Mouse (Mus musculus): ENCODE results near the gene Cecr2. TPM values are rescaled to one million over a fixed set of nuclear protein-coding genes. Genes with fewer than 3 reads are reported as not detected.

Cecr2 gene
- 3.2 TPM for total RNA-seq (2023)

DNA sequence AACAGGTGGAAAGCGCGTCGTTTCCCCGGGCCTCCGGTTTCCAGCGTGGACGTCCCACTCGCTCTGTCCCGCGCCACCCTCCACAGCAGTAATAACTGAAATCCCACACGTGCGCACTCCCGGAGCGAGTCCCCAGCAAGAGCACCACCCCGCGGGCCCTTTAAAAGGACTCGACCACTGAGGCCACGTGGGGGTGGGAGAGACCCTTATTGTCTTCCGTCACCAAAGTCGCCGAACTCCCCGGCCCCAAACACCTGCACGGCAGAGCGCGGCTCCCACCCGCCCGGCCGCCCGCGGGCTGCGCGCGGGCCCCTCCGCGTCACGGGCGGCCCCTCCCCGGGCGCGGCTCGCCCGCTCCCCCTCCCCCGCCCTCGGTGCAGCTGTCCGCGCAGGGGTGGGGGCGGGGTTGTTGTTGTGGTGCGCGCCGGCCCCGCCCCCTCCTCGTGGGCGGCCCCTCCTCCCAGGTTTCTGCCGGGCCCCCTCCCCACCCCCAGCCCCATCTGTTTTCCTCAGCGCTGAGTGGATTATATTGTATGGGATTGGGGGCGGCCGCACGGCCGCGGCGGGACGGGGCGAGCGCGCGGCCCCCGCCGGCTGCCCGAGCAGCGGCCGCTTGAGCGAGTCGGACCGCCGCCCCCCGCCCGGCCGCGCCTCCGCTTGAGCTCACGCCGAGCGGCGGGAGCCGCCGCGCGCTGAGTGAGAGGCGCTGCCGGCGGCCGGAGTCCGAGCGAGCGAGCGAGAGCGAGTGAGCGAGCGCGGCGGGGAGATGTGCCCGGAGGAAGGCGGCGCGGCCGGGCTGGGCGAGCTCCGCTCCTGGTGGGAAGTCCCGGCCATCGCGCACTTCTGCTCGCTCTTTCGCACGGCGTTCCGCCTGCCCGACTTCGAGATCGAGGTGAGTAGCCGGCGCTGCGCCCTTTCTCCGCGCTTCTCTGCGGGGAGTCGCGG lies at the start of gene Cecr2:
Gene Cecr2 (plus strand): TSS at position 554 of the 945 bp plus-strand sequence.

DNA sequence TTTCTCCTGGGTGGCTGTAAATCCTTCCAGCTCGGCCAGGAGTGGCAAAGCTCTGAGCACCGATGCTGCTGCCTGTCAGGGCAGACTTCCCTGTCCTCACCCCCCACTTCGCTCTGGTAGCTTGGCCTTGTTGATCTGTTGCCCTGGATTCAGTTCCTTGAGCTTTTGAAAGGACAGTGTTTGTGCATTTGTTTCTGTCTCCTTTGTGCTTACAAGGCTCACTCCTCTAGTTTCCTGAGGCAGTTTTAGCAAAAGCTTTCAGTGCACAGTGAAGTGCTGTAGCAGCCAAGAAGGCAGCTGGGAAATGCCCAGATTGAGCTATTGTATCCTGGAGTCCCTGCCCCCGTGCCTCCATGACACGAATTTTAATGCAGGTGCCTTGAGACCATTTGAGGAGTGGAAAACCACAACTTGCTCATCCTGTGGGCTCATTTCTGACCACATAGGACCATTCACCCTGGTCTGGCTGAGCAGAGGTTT lies 107.0 kb downstream of the Cecr2 start, which contains the start of gene Slc25a18:
Gene Slc25a18 (plus strand): TSS at position 430 of the 480 bp plus-strand sequence.

Other genes starting within 250 kb of the Cecr2 start
- 218 TPM for gene Il17ra, start 203.1 kb upstream of the Cecr2 start, total RNA-seq (2023)
- 0.31 TPM for gene Tmem121b, start 172.6 kb upstream of the Cecr2 start, total RNA-seq (2023)
- gene Hdhd5, start 135.1 kb upstream of the Cecr2 start, total RNA-seq (2023) = 99.4 TPM
- 0.37 TPM for gene Slc25a18, start 107.2 kb downstream of the Cecr2 start, total RNA-seq (2023)
- 116 TPM for gene Atp6v1e1, start 156.4 kb downstream of the Cecr2 start, total RNA-seq (2023)
- gene Bcl2l13, start 169.8 kb downstream of the Cecr2 start, total RNA-seq (2023) = 42.8 TPM